Mouse (Mus musculus): Measurements from ENCODE around the gene Taf4.

The Taf4 gene

GRCm38 (mm10) chr2:179982715-179983114 is 6.3 kb upstream of the Taf4 start:
- DNase-seq (ENCODE audit: low spot score in 2 of 2) = no peak

GRCm38 (mm10) chr2:179980616-179981015 is 4.2 kb upstream of the Taf4 start:
- no peak for DNase-seq (ENCODE audit: low spot score in 2 of 2)

GRCm38 (mm10) chr2:179979836-179980235 is 3.4 kb upstream of the Taf4 start:
- peak in 1 of 2 experiments; percentile 51 for DNase-seq (ENCODE audit: low spot score in 2 of 2)

- no peak for DNase-seq (ENCODE audit: low spot score in 2 of 2)
Observed at GRCm38 (mm10) chr2:179978250-179978649, 1.8 kb upstream of the Taf4 start.

GRCm38 (mm10) chr2:179977344-179978025 is 1.0 kb upstream of the Taf4 start:
- no peak for DNase-seq (ENCODE audit: low spot score in 2 of 2)

- no peak for DNase-seq (ENCODE audit: low spot score in 2 of 2)
Observed at GRCm38 (mm10) chr2:179976295-179976627, 185 bp downstream of the Taf4 start.

GRCm38 (mm10) chr2:179975851-179976250 is 595 bp downstream of the Taf4 start:
- peak in 1 of 2 experiments; percentile 35 for DNase-seq (ENCODE audit: low spot score in 2 of 2)

GRCm38 (mm10) chr2:179974651-179975471 is 1.6 kb downstream of the Taf4 start:
- DNase-seq (ENCODE audit: low spot score in 2 of 2) = peak in 1 of 2 experiments; percentile 41

- DNase-seq (ENCODE audit: low spot score in 2 of 2) = no peak
Observed at GRCm38 (mm10) chr2:179973871-179974628, 2.4 kb downstream of the Taf4 start.

- DNase-seq (ENCODE audit: low spot score in 2 of 2) = no peak
Observed at GRCm38 (mm10) chr2:179972406-179972805, 4.0 kb downstream of the Taf4 start.

- no peak for DNase-seq (ENCODE audit: low spot score in 2 of 2)
Observed at GRCm38 (mm10) chr2:179971891-179972290, 4.6 kb downstream of the Taf4 start.

- DNase-seq (ENCODE audit: low spot score in 2 of 2) = no peak
Observed at GRCm38 (mm10) chr2:179969137-179969536, 7.3 kb downstream of the Taf4 start.

GRCm38 (mm10) chr2:179967633-179968032 is 8.8 kb downstream of the Taf4 start:
- DNase-seq (ENCODE audit: low spot score in 2 of 2) = no peak

GRCm38 (mm10) chr2:179961420-179961819 is 15.0 kb downstream of the Taf4 start:
- DNase-seq (ENCODE audit: low spot score in 2 of 2) = no peak

GRCm38 (mm10) chr2:179960327-179960726 is 16.1 kb downstream of the Taf4 start:
- no peak for DNase-seq (ENCODE audit: low spot score in 2 of 2)

GRCm38 (mm10) chr2:179959391-179959790 is 17.1 kb downstream of the Taf4 start:
- DNase-seq (ENCODE audit: low spot score in 2 of 2) = no peak

GRCm38 (mm10) chr2:179951542-179952524 is 24.6 kb downstream of the Taf4 start:
- no peak for DNase-seq (ENCODE audit: low spot score in 2 of 2)

- no peak for DNase-seq (ENCODE audit: low spot score in 2 of 2)
Observed at GRCm38 (mm10) chr2:179948820-179949219, 27.6 kb downstream of the Taf4 start.

GRCm38 (mm10) chr2:179947607-179948006 is 28.8 kb downstream of the Taf4 start:
- no peak for DNase-seq (ENCODE audit: low spot score in 2 of 2)

GRCm38 (mm10) chr2:179946496-179946895 is 29.9 kb downstream of the Taf4 start:
- DNase-seq (ENCODE audit: low spot score in 2 of 2) = no peak

- DNase-seq (ENCODE audit: low spot score in 2 of 2) = no peak
Observed at GRCm38 (mm10) chr2:179945051-179945450, 31.4 kb downstream of the Taf4 start.

Data from right cerebral cortex, postnatal 10 days (tissue).